Mouse (Mus musculus) heart, postnatal 0 days (tissue): Measurements from ENCODE around the gene 1600012H06Rik.

Experiments used
- CTCF ChIP-seq: IDR thresholded peaks from 2 replicates; pipeline ENCODE4 v1.5.1; 2016; ENCODE audit warnings: antibody characterized with exemption, control low read depth, low read depth
- EP300 ChIP-seq: IDR thresholded peaks from 2 replicates; pipeline ENCODE4 v1.6.1; 2016; ENCODE audit warnings: antibody characterized with exemption, low read depth

DNA sequence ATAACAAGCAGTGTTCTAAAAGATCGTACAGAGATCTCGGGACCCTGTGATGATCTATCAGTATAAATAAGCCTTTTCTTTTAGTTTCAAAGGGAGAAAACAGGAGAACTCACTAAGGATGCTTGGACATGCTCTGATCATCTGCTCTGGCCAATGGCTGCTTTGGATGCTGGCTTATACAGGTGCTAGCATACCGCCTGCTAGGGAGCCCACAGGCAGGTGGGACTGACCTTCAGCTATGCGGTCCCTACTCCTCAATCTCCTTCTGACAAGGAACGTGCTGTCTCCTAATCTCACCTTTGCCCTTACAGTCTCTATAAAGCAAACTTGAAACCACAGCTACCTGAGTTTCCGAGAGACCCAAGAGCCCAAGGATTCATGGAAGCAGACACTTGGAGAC, 38.8 kb upstream of the 1600012H06Rik start:
- TF ChIP-seq CTCF (no peak), EP300 (no peak)
